Mouse (Mus musculus): ENCODE data around the gene Ppp2r5c.

The Ppp2r5c gene

DNA sequence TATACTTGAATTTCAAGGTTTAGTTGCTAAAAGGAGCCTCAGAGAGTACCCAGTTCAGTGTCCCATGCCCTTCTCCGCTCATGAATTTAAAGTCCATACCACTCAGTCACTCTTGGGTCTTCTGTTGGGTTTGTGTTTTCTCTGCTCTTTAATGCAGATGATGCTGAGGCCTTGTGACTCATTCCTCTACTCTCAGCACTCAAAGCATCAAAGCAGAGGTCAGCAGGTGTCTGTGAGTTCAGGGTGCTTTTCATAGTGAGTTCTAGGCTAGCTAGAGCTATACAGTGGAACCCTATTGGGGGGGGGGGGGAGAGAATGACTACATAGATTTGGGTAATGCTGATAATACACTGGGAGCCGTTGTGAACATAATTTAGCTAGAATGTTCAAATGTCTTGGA is 163.8 kb downstream of the Ppp2r5c start:
- DNase-seq (ENCODE audit: low spot score in 2 of 2): no peak

DNA sequence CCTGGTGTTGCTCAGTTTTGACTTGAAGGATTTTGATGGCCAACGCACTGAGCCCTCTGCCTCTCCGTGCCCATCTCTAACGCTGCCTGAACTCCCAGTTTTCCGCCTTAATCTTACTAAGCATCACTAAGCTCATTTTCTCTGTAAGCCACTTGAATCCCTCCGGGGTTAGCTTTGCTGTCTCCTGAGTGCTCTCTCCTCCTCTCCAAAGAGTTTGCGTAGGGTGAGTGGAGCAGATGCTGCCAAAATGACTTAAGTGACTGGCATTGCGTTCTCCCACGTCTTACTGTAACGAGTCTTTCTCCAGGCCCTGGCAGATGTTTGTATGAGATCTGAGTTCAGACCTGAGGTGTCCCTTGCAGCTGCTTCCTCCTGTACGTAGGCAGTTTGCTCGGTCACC is 183.1 kb downstream of the Ppp2r5c start:
- DNase-seq (ENCODE audit: low spot score in 2 of 2): no peak
